Mouse (Mus musculus): ENCODE results near the gene Ndufc2.

- no peak for TF ChIP-seq CTCF (IDR thresholded peaks at IDR 0.05; ENCODE audit: extremely low read depth, insufficient read length, insufficient replicate concordance, low read depth, low read length)
- TF ChIP-seq POLR2A (IDR thresholded peaks at IDR 0.05; ENCODE audit: low read depth, low read length): no peak
Observed at GRCm38 (mm10) chr7:97427296-97427695, 27.5 kb downstream of the Ndufc2 start.
